Mouse (Mus musculus): Measurements from ENCODE around the gene Dnajc28. TPM values are rescaled to one million over a fixed set of nuclear protein-coding genes. Genes with fewer than 3 reads are reported as not detected.
"Not testable (repeated sequence)": the region's sequence is repeated elsewhere in the genome, so short reads cannot be mapped to it uniquely, and the experiment has no call there.

The Dnajc28 gene
- polyA plus RNA-seq, 1 experiment from 2014 or later = 6.2 TPM

DNA sequence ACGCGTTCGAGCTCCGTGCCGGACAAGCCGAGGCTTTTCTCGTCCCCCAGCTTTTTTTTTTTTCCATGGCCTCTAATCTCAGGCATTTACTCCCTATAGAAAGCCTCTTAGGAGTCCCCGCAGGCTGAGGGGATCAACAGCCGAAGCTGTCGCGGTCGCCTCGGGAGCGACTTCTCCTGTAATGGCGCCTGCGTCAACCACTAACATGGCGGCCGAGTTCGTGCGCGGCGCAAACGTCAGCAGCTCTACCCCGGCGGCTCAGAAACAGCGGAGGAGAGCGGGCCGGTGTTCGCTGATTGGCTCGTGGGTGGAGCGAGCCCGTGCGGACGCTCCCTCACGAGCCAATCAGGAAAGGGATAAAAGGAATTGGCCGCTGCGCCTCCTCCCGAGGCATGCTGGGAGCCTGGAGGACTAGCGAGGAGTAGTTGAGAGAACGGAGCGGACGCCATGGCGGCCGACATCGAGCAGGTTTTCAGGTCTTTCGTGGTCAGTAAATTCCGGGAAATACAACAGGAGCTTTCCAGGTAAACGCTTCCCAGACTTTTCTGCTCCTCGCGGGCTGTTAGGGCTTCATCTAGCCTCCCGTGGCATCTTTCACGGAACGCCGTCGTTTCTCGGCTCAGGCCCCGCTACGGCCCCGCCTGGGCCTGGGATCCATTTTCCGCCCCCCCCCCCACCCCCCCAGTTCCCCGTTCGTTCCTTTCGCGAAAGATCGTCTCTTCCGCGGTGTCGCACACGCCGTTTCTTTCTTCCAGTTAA is 28.8 kb upstream of the Dnajc28 start, which contains the start of gene Son:
Gene Son, plus strand, starts transcription at position 46 of the 759 bp plus-strand sequence.
- peak within 1 kb of the TSS; percentile 99 for H3K27ac ChIP-seq
- no peaks in the 10 kb centered on the region for H3K27me3 ChIP-seq
- under 1% methylated on average over 70 of the region's 70 CpGs for WGBS
- H3K9me3 ChIP-seq (replicated peaks) = no peaks in the 10 kb centered on the region
- peak; percentile 97 for ATAC-seq (ENCODE audit: low FRiP score)
- H3K4me1 ChIP-seq = peaks cover 12% of the 10 kb centered on the region
- H3K9ac ChIP-seq = peak within 1 kb of the TSS; percentile 82
- H3K36me3 ChIP-seq = peaks cover 13% of the 10 kb centered on the region
- H3K4me2 ChIP-seq (replicated peaks) = peak within 1 kb of the TSS; percentile 94
- H3K4me3 ChIP-seq = peak within 1 kb of the TSS; percentile 77

DNA sequence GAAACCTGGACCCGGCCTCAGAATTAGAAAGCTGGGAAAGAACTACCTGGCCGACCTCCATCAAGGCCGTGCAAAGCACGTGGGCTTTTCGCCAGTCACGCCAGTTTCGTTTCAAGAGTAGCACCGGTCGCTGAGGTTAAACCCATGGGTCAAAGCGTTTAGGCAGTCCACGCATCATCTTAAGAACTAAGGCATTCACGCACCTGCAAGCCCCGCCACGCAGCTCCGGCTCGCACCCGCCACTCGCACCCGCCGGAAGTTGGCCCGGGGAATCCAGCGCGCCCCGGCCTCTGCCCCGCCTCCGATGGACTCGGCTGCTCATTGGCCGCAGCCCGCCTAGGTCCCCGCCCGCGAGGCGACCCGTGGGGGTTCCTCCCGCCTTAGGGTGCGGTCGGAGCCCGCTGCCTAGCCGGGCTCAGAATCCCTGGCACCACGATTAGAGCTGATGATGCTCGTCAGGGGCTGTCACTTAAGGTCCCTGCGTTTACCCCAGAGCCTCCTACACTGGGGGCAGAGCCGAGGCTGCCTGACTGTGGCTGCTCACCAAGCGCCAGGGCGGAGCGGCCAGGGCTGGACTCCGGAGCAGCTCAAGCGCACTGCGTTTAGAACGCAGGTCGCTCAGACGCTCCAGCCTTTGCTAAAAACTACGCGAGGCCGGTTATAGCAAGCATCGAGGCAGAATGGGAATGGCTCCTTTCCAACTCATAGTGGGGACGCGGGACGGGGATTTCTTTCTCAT is 28.0 kb upstream of the Dnajc28 start, which contains the start of gene Gart:
Gene Gart, minus strand, starts transcription at position 272 of the 739 bp plus-strand sequence.
- H3K4me1 ChIP-seq = peaks cover 12% of the 10 kb centered on the region
- peak within 1 kb of the TSS; percentile 77 for H3K4me3 ChIP-seq
- H3K9ac ChIP-seq = peak within 1 kb of the TSS; percentile 82
- H3K4me2 ChIP-seq (replicated peaks) = peak within 1 kb of the TSS; percentile 94
- peak within 1 kb of the TSS; percentile 99 for H3K27ac ChIP-seq
- H3K36me3 ChIP-seq = peaks cover 13% of the 10 kb centered on the region
- H3K9me3 ChIP-seq (replicated peaks) = no peaks in the 10 kb centered on the region
- H3K27me3 ChIP-seq = no peaks in the 10 kb centered on the region
- WGBS = under 1% methylated on average over 59 of the region's 59 CpGs
- ATAC-seq (ENCODE audit: low FRiP score) = peak; percentile 88

DNA sequence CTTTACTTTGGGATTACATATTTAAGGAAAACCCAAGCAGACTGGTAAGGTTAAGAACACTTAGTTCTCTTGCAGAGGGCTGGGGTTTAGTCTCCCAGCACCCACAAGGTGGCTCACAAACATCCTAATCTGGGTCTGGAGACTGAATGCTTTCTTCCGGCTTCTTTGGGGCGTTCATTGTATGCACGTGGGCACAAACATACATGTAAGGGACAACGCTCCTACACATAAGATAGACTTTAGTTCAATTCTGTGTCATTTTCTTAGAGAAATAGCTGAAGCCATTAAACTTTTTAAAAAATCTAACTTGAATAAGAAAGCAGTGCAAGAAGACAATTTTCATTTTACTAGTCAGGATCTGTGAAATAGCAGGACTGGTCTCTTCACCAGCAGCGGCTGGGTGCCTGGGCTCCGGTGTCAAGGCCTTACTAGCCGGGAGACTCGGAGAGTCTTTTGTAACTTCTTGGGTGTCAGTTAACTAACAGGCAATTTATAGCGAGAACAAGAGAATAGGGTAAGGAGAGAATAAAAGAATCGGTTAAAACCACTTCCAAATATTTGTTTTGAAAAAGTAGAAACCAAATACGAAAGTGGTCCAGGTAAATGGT is 27.3 kb upstream of the Dnajc28 start:
- H3K4me3 ChIP-seq = peak overlapping the region; percentile 77
- no peaks in the 10 kb centered on the region for H3K27me3 ChIP-seq
- peaks cover 12% of the 10 kb centered on the region for H3K4me1 ChIP-seq
- peak overlapping the region; percentile 94 for H3K4me2 ChIP-seq (replicated peaks)
- ATAC-seq (ENCODE audit: low FRiP score) = no peak
- H3K9me3 ChIP-seq (replicated peaks) = no peaks in the 10 kb centered on the region
- H3K36me3 ChIP-seq = peaks cover 18% of the 10 kb centered on the region
- H3K27ac ChIP-seq = peak overlapping the region; percentile 99; the same call in 1 of the 2 replicates
- H3K9ac ChIP-seq = peak overlapping the region; percentile 82
- WGBS = 1% methylated on average over 11 of the region's 11 CpGs

DNA sequence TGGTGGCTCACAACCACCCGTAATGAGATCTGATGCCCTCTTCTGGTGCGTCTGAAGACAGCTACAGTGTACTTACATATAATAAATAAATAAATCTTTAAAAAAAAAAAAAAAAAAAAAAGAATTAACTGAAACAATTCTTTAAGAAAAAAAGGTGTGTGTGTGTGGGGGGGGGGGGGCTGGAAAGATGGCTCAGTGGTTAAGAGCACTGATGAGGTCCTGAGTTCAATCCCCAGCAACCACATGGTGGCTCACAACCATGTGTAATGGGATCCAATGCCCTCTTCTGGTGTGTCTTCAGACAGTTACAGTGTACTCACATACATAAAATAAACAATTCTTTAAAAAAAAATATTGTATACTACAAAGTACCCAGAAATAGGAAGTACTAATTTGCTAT is 26.6 kb upstream of the Dnajc28 start:
- peak overlapping the region; percentile 94; the same call in 1 of the 2 replicates for H3K4me2 ChIP-seq (replicated peaks)
- not testable (repeated sequence) for H3K9me3 ChIP-seq (replicated peaks); H3K4me3 ChIP-seq; H3K9ac ChIP-seq; H3K27ac ChIP-seq; H3K27me3 ChIP-seq; ATAC-seq (ENCODE audit: low FRiP score)
- 60% methylated on average over 1 of the region's 2 CpGs for WGBS
- peaks cover 12% of the 10 kb centered on the region for H3K4me1 ChIP-seq
- H3K36me3 ChIP-seq = peaks cover 24% of the 10 kb centered on the region

DNA sequence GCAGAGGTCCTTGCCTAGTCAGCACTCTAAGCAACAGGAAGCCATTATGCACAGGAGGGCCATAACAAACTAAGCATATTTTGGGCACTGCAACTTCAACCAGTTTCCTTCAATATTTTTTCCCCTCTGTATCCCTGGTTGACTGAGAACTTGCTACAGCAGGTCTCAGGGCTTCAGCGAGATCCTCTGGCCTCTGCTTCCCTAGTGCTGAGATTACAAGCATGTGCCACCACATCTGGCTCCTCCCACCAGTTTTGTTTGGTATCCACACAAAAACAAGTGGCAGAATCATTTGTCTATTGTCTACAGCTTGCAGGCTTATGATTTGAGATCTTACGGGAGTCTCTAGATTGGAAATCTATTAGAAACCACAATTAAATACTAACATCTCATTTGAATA is 26.1 kb upstream of the Dnajc28 start:
- no peak overlapping the region for H3K4me3 ChIP-seq
- H3K27me3 ChIP-seq = no peaks in the 10 kb centered on the region
- no peak for ATAC-seq (ENCODE audit: low FRiP score)
- peaks cover 10% of the 10 kb centered on the region for H3K4me1 ChIP-seq
- peaks cover 28% of the 10 kb centered on the region for H3K36me3 ChIP-seq
- WGBS = 85% methylated on average over 2 of the region's 2 CpGs
- no peak overlapping the region for H3K4me2 ChIP-seq (replicated peaks)
- no peak overlapping the region for H3K27ac ChIP-seq
- H3K9me3 ChIP-seq (replicated peaks) = no peaks in the 10 kb centered on the region
- H3K9ac ChIP-seq = no peak overlapping the region

DNA sequence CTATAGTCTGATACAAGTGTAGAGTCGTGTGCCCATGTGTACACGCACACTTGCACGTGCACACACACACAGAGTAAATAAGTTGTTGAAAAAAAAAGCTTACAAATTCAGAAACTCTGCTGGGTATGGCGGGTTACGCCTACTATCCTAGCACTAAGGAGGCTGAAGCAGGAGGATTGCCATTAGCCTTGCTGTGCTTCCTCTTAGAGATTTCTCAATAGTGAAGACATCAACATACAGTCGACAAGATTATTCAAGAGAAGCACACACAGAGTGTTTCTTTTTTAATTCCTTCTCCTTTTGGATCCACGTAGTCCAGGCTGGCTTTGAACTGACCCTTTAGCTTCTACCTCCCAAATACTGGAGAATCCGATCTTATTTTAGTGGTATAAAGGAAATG is 21.3 kb upstream of the Dnajc28 start:
- no peak overlapping the region for H3K27ac ChIP-seq
- H3K4me2 ChIP-seq (replicated peaks) = no peak overlapping the region
- 0 out of 2 replicates have a peak, but pooled peaks cover 2% of the 10 kb centered on the region for H3K4me1 ChIP-seq
- H3K27me3 ChIP-seq = no peaks in the 10 kb centered on the region
- no peak overlapping the region for H3K9ac ChIP-seq
- no peak for ATAC-seq (ENCODE audit: low FRiP score)
- no peaks in the 10 kb centered on the region for H3K9me3 ChIP-seq (replicated peaks)
- H3K36me3 ChIP-seq = peaks cover 71% of the 10 kb centered on the region
- 95% methylated on average over 8 of the region's 8 CpGs for WGBS
- H3K4me3 ChIP-seq = no peak overlapping the region

DNA sequence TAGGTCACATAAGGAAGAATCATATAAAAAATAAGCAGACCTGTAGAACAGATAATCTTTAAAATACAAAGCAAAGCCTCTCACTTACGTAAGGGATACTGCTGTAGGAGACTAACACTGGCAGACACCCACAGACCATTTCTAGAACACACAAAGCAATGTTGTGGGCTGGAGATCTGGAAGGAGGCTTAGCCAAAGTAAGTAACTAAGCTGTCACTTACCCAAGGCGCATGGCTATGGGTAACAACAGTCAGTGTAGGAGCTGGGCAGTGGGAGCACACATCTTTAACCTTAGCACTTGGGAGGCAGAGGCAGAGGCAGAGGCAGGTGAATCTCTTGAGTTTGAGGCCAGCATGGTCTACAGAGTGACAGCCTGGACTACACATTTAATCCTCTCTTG is 20.8 kb upstream of the Dnajc28 start:
- Histone ChIP-seq H3K4me1 (no peaks in the 10 kb centered on the region), H3K27me3 (no peaks in the 10 kb centered on the region), H3K36me3 (peaks cover 75% of the 10 kb centered on the region), H3K9ac (no peak overlapping the region), H3K9me3 (replicated peaks) (no peaks in the 10 kb centered on the region), H3K4me2 (replicated peaks) (no peak overlapping the region), H3K4me3 (no peak overlapping the region), H3K27ac (no peak overlapping the region)
- WGBS = 90% methylated on average over 2 of the region's 2 CpGs
- ATAC-seq (ENCODE audit: low FRiP score) = no peak

DNA sequence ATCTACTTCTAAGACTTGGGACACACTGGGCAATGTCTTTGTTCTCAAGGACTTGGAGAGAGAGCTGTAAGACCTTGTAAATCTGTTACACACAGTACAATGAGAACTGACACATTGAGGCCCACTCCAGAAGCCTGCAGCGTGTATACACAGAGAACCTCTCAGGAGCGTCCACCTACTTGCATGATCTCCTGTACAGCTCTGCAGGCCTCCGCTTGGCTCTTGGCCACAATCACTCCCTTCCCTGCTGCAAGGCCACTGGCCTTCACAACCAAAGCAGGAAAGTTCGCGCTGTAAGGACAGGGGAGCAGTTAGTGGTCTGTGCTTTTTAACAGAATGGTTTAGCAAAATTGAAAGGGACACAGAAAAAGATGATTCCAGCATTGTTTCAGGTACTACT is 20.3 kb upstream of the Dnajc28 start:
- Histone ChIP-seq H3K27ac (no peak overlapping the region), H3K36me3 (peaks cover 79% of the 10 kb centered on the region), H3K4me3 (no peak overlapping the region), H3K9me3 (replicated peaks) (no peaks in the 10 kb centered on the region), H3K4me1 (no peaks in the 10 kb centered on the region), H3K27me3 (no peaks in the 10 kb centered on the region), H3K9ac (no peak overlapping the region), H3K4me2 (replicated peaks) (no peak overlapping the region)
- no peak for ATAC-seq (ENCODE audit: low FRiP score)
- WGBS = 93% methylated on average over 5 of the region's 5 CpGs

DNA sequence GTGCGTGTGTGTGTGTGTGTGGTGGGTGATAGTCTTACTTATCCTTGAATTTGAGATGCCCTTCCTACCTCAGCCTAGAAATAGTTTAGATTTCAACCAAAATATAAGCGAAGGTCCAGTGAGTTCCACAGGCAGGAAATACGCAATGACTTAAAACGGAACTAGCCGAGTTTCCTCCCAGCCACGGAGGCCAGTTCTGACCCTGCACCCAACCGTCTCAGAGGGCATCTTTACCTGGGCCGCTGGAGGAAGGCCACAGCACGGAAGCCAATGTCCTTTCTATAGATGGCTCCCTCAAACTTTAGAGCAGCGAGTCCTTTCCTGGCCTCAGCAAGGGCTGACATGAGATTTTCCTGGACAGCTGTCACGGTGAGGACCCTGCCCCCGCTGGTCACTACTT is 14.8 kb upstream of the Dnajc28 start:
- Histone ChIP-seq H3K4me1 (no peaks in the 10 kb centered on the region), H3K9ac (no peak overlapping the region), H3K4me3 (no peak overlapping the region), H3K4me2 (replicated peaks) (no peak overlapping the region), H3K27ac (no peak overlapping the region), H3K9me3 (replicated peaks) (no peaks in the 10 kb centered on the region), H3K36me3 (peaks cover 81% of the 10 kb centered on the region), H3K27me3 (no peaks in the 10 kb centered on the region)
- ATAC-seq (ENCODE audit: low FRiP score) = no peak
- 94% methylated on average over 12 of the region's 12 CpGs for WGBS

DNA sequence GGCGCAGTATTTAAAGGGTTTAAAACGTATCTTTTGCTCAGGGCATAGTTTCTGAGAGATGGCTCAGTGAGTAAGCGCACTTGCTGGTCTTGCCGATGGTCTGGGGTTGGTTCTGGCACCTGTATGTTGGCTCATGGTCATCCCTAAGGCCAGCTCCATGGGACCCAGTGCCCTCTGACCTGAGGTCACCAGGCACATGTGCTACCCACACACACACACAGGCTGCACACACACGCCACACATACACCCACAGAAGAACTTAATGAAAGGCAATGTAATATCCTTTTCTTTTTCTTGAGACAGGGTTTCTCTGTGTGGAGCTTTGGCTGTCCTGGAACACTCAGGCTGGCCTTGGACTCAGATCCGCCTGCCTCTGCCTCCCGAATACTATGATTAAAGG is 14.1 kb upstream of the Dnajc28 start:
- Histone ChIP-seq H3K4me2 (replicated peaks) (no peak overlapping the region), H3K27ac (no peak overlapping the region), H3K36me3 (peaks cover 82% of the 10 kb centered on the region), H3K27me3 (no peaks in the 10 kb centered on the region), H3K4me3 (no peak overlapping the region), H3K9me3 (replicated peaks) (no peaks in the 10 kb centered on the region), H3K4me1 (no peaks in the 10 kb centered on the region), H3K9ac (no peak overlapping the region)
- 94% methylated on average over 7 of the region's 7 CpGs for WGBS
- ATAC-seq (ENCODE audit: low FRiP score) = no peak

DNA sequence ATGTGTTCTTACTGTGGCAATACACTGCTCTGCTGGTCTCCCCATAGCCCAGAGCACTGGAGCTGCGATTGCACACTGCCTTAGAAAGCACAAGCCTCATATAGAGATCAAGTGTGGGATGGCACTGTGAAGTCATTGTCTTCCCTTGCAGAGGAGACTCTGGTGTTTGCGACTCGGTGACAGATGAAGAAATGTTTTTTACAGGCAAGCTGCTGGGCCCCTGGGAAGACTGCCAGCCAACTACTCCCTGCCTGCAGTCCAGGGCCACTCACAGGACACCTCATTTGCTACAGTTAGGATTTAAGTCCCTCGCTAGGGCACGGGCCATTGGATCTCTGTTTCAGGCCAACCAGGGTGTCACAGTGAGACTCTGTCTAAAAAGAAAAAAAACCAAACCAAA is 13.6 kb upstream of the Dnajc28 start:
- 88% methylated on average over 5 of the region's 5 CpGs for WGBS

DNA sequence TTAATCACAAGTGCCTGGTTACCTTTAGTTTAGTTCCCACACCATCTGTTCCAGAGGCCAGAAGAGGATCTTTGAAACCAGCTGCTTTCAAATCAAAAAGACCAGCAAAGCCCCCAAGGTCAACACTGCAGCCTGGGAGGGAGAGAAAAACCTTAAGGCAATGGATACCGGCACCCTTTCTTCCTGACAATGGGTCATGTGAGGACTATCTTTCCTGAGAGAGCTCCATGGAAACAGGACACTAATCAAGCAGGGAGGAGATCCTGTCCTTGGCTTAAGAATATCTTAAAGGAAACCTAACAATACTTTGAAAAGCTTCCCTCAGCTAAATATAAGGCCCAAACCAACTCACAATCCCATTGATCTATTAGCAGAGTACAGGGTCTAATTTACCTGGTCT is 11.8 kb upstream of the Dnajc28 start:
- H3K9me3 ChIP-seq (replicated peaks) = no peaks in the 10 kb centered on the region
- no peak for ATAC-seq (ENCODE audit: low FRiP score)
- 70% methylated on average over 1 of the region's 1 CpGs for WGBS
- H3K4me1 ChIP-seq = no peaks in the 10 kb centered on the region
- H3K36me3 ChIP-seq = peaks cover 80% of the 10 kb centered on the region
- H3K27ac ChIP-seq = no peak overlapping the region
- no peaks in the 10 kb centered on the region for H3K27me3 ChIP-seq
- no peak overlapping the region for H3K4me3 ChIP-seq
- H3K9ac ChIP-seq = no peak overlapping the region
- H3K4me2 ChIP-seq (replicated peaks) = no peak overlapping the region

More for the DNA sequence above, 13.6 kb upstream of the Dnajc28 start:
- Histone ChIP-seq H3K9ac (no peak overlapping the region), H3K36me3 (peaks cover 82% of the 10 kb centered on the region), H3K4me3 (no peak overlapping the region), H3K4me1 (no peaks in the 10 kb centered on the region), H3K9me3 (replicated peaks) (no peaks in the 10 kb centered on the region), H3K27ac (no peak overlapping the region), H3K4me2 (replicated peaks) (no peak overlapping the region), H3K27me3 (no peaks in the 10 kb centered on the region)
- no peak for ATAC-seq (ENCODE audit: low FRiP score)
